Mouse (Mus musculus) thymus, postnatal 0 days (tissue): ENCODE data around the gene Auts2. TPM values are rescaled to one million over a fixed set of nuclear protein-coding genes. Genes with fewer than 3 reads are reported as not detected.

ENCODE experiments used
- DNase-seq: peaks from one replicate; pipeline ENCODE4 v3.0.0-alpha.2; 2015; ENCODE audit warnings: low spot score
- polyA plus RNA-seq: library from polyadenylated mRNA; unstranded; fragments of >200 nt; fragmentation: Nextera tagmentation; extraction: Ambion mirVana; gene quantifications from 2 replicates; pipeline ENCODE4 v1.2.1, GENCODE M21; 2015

Auts2 gene
- polyA plus RNA-seq, 1 experiment from 2014 or later: 2.8 TPM

- DNase-seq: no peak
Observed at GRCm38 (mm10) chr5:131812483-131813063, 730.6 kb downstream of the Auts2 start.

GRCm38 (mm10) chr5:131806350-131806749, 736.8 kb downstream of the Auts2 start:
- DNase-seq: no peak

GRCm38 (mm10) chr5:131805277-131805676, 737.9 kb downstream of the Auts2 start:
- DNase-seq: no peak

- DNase-seq: no peak
Observed at GRCm38 (mm10) chr5:131803609-131804008, 739.5 kb downstream of the Auts2 start.

- DNase-seq: no peak
Observed at GRCm38 (mm10) chr5:131802340-131803036, 740.7 kb downstream of the Auts2 start.

GRCm38 (mm10) chr5:131801924-131802323, 741.2 kb downstream of the Auts2 start:
- DNase-seq: no peak

DNA sequence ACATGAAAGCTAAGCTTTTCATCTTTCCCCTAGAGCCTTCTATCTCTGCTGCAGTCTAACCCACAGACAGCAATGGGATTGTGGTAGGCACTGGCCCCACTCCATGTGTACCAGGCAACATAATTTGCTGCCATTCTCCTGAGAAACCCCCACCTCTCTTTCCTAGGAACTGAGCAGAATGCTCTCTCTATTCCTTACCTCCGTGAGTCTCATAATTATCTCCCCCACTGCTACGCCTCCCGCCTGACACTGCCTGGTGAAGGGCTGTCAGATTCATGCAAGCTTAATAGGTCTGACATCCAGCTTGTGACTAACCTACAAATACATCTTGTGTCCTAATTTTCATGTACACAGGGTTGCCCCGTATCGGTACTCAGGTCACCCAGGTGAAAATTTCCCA, 744.8 kb downstream of the Auts2 start:
- no peak for DNase-seq

DNA sequence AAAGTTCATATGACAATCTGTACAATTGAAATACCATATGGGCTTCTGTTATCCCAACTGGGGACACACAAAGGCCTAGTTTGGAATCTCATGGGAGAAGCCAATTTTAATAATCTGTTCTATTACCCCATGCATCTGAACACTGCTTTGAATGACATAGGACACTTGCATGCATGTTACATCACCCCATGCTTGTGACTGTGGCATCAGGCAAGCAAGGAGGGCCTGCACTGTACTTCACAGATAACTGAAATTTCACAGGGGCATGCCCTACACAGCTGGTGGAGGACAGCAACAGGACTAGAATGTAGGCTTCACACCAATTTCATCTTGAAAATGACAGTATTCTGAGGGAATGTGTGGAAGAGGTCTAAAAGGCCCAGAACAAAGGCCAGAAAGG, 746.1 kb downstream of the Auts2 start:
- no peak for DNase-seq

- DNase-seq: no peak
Observed at GRCm38 (mm10) chr5:131794411-131795133, 748.6 kb downstream of the Auts2 start.

- no peak for DNase-seq
Observed at GRCm38 (mm10) chr5:131789601-131790000, 753.5 kb downstream of the Auts2 start.

GRCm38 (mm10) chr5:131788008-131788407, 755.1 kb downstream of the Auts2 start:
- no peak for DNase-seq

- DNase-seq: no peak
Observed at GRCm38 (mm10) chr5:131783241-131783640, 759.9 kb downstream of the Auts2 start.

GRCm38 (mm10) chr5:131781063-131781462, 762.1 kb downstream of the Auts2 start:
- DNase-seq: no peak

DNA sequence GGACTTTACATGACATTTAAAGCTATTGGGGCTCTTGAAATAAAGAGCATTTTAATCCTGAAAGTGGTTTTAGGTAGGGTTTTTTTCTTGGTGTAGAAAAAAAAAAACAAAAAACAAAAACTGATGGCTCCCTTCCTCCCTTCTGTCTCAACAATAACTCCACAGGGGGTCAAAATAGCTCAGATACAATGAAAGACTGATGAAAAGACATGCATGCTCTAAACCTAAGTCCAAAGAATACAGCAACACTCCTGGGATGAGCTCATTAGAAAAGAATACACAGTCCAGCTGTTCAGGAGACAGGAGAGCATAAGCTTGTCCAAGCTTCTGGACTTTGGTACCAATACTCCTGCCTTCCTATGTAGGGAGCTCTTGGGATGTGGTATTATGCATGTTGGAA, 764.0 kb downstream of the Auts2 start:
- DNase-seq: no peak

GRCm38 (mm10) chr5:131775672-131776071, 767.5 kb downstream of the Auts2 start:
- DNase-seq: no peak

- DNase-seq: no peak
Observed at GRCm38 (mm10) chr5:131775222-131775621, 767.9 kb downstream of the Auts2 start.

GRCm38 (mm10) chr5:131774792-131775191, 768.4 kb downstream of the Auts2 start:
- DNase-seq: no peak

DNA sequence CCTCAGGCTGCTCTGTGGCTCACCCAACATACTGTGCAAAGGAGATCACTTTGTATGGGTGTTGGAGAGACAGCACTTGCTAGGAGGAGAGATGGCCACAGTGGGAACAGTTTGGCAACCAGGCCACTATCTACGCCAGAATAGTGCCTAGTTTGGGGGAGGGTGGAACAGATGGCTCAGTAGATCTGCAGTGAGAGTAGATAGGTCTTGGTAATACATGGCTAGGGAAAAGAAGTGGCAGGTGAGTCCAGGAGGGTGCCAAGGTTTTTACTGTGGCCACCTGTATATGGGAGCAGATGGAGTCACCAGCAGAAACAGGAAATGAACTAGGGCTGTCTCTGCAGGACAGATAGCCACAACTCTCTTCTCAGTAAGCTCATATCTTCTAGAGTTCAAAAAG, 770.5 kb downstream of the Auts2 start:
- no peak for DNase-seq

DNA sequence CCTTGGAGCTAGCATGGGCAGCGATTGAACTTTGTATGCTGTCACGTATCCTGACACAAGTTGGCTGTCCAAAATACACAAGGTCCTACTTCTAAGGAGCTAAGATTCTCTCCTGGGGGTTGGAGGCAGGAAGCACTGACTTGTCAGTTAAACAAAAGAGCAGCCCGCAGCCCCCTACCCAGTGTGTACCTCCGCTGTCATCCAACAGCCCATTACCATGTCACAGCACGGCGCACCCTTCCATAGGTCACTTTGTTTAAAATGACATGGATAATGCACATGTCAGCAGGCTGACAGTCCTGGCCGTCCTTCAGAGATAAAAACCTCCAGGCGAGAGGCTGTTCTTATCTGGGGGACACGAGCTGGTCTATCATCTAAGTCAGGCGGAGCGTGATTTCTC, 773.9 kb downstream of the Auts2 start:
- DNase-seq: no peak

- DNase-seq: no peak
Observed at GRCm38 (mm10) chr5:131767699-131768264, 775.4 kb downstream of the Auts2 start.

DNA sequence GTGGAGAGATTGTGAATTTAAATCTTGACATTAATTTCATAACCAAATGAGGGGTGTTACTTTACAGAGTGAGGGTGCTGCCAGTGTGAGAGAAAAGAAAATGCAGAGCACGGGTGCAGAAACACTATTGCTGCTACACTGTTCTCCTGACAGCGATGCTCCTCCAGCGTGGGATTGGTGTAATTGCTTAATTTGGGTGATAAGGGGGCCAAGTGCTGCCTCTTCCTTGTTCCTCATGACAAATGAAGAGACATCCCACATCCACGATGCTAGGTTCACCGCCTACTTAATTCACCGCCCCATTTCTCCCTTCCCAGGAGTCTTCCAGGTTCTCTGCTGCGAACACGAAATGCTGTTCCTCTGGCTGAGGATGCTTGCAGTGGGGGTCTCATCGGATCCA, 776.0 kb downstream of the Auts2 start:
- DNase-seq: no peak

DNA sequence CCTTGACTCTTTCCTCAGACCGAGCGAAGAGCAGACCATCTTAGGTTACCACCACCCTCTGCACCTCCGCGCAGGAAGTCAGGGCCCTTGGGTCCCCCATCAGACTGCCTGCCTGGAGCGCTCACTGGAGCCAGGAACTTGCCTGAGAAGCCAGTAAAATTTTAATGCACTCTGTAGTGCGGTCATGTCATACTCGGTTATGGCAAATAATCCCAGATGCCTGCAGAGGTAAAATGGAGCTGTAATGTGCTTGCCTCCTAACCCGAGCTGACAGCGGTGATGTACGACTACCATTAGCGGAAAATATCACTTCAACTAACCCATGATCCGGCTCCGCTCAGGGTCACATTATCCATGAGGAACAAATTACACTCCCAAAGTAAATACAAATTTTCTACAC, 783.7 kb downstream of the Auts2 start:
- DNase-seq: no peak
